Mouse (Mus musculus): ENCODE results near the gene Kctd14. TPM values are rescaled to one million over a fixed set of nuclear protein-coding genes. Genes with fewer than 3 reads are reported as not detected.

The Kctd14 gene
- polyA plus RNA-seq, 1 experiment from 2014 or later = 1.1 TPM

- H3K4me3 ChIP-seq = no peak overlapping the region
- no peak overlapping the region for H3K4me2 ChIP-seq
- no peak overlapping the region for H3K9ac ChIP-seq
- no peak overlapping the region for H3K27ac ChIP-seq
- WGBS = 84% methylated on average over 6 of the region's 6 CpGs
- ATAC-seq (ENCODE audit: low FRiP score) = no peak
- no peaks in the 10 kb centered on the region for H3K36me3 ChIP-seq
- H3K4me1 ChIP-seq (replicated peaks) = peaks cover 13% of the 10 kb centered on the region
- H3K27me3 ChIP-seq = 0 out of 2 replicates have a peak, but pooled peaks cover 13% of the 10 kb centered on the region
- H3K9me3 ChIP-seq = peaks cover 8% of the 10 kb centered on the region; the same call in 1 of the 2 replicates
Measured at GRCm38 (mm10) chr7:97452196-97452595, 1.1 kb downstream of the Kctd14 start.

- no peaks in the 10 kb centered on the region for H3K36me3 ChIP-seq
- H3K9me3 ChIP-seq = peaks cover 8% of the 10 kb centered on the region; the same call in 1 of the 2 replicates
- no peak for ATAC-seq (ENCODE audit: low FRiP score)
- H3K4me3 ChIP-seq = peak overlapping the region; percentile 23
- WGBS = 10% methylated on average over 27 of the region's 27 CpGs
- H3K4me1 ChIP-seq (replicated peaks) = peaks cover 10% of the 10 kb centered on the region
- H3K27ac ChIP-seq = no peak overlapping the region
- H3K9ac ChIP-seq = peak overlapping the region; percentile 21; the same call in 1 of the 2 replicates
- H3K4me2 ChIP-seq = peak overlapping the region; percentile 48
- H3K27me3 ChIP-seq = 0 out of 2 replicates have a peak, but pooled peaks cover 13% of the 10 kb centered on the region
Measured at GRCm38 (mm10) chr7:97453141-97453921, 2.2 kb downstream of the Kctd14 start.

GRCm38 (mm10) chr7:97454795-97455194 is 3.7 kb downstream of the Kctd14 start:
- Histone ChIP-seq H3K27ac (no peak overlapping the region), H3K9me3 (no peaks in the 10 kb centered on the region)

GRCm38 (mm10) chr7:97455577-97455976 is 4.5 kb downstream of the Kctd14 start:
- H3K9ac ChIP-seq = no peak overlapping the region
- H3K27me3 ChIP-seq = 0 out of 2 replicates have a peak, but pooled peaks cover 13% of the 10 kb centered on the region
- no peak overlapping the region for H3K4me2 ChIP-seq

More at GRCm38 (mm10) chr7:97454795-97455194, 3.7 kb downstream of the Kctd14 start:
- no peaks in the 10 kb centered on the region for H3K36me3 ChIP-seq
- ATAC-seq (ENCODE audit: low FRiP score) = no peak
- H3K9ac ChIP-seq = no peak overlapping the region
- H3K27me3 ChIP-seq = 0 out of 2 replicates have a peak, but pooled peaks cover 13% of the 10 kb centered on the region
- WGBS = 95% methylated on average over 10 of the region's 10 CpGs
- H3K4me2 ChIP-seq = no peak overlapping the region
- peaks cover 10% of the 10 kb centered on the region for H3K4me1 ChIP-seq (replicated peaks)
- no peak overlapping the region for H3K4me3 ChIP-seq

GRCm38 (mm10) chr7:97473001-97473400 is 21.9 kb downstream of the Kctd14 start:
- H3K9ac ChIP-seq = no peak overlapping the region
- H3K36me3 ChIP-seq = no peaks in the 10 kb centered on the region
- no peak overlapping the region for H3K27ac ChIP-seq
- H3K27me3 ChIP-seq = 0 out of 2 replicates have a peak, but pooled peaks cover 9% of the 10 kb centered on the region
- H3K9me3 ChIP-seq = no peaks in the 10 kb centered on the region
- WGBS = 89% methylated on average over 5 of the region's 5 CpGs
- ATAC-seq (ENCODE audit: low FRiP score) = no peak
- H3K4me2 ChIP-seq = no peak overlapping the region
- H3K4me3 ChIP-seq = no peak overlapping the region
- no peaks in the 10 kb centered on the region for H3K4me1 ChIP-seq (replicated peaks)

More at GRCm38 (mm10) chr7:97455577-97455976, 4.5 kb downstream of the Kctd14 start:
- no peak overlapping the region for H3K4me3 ChIP-seq
- WGBS = 82% methylated on average over 3 of the region's 3 CpGs
- no peaks in the 10 kb centered on the region for H3K9me3 ChIP-seq
- H3K4me1 ChIP-seq (replicated peaks) = peaks cover 10% of the 10 kb centered on the region
- no peak for ATAC-seq (ENCODE audit: low FRiP score)
- H3K27ac ChIP-seq = no peak overlapping the region
- H3K36me3 ChIP-seq = no peaks in the 10 kb centered on the region

GRCm38 (mm10) chr7:97479349-97479748 is 28.2 kb downstream of the Kctd14 start:
- H3K27ac ChIP-seq = no peak overlapping the region
- no peaks in the 10 kb centered on the region for H3K9me3 ChIP-seq
- H3K36me3 ChIP-seq = no peaks in the 10 kb centered on the region
- 69% methylated on average over 3 of the region's 3 CpGs for WGBS
- no peak overlapping the region for H3K9ac ChIP-seq
- H3K27me3 ChIP-seq = 0 out of 2 replicates have a peak, but pooled peaks cover 5% of the 10 kb centered on the region
- ATAC-seq (ENCODE audit: low FRiP score) = no peak
- H3K4me2 ChIP-seq = no peak overlapping the region
- H3K4me3 ChIP-seq = no peak overlapping the region
- H3K4me1 ChIP-seq (replicated peaks) = peaks cover 24% of the 10 kb centered on the region

- Histone ChIP-seq H3K4me3 (peak overlapping the region; percentile 69), H3K4me1 (replicated peaks) (peaks cover 24% of the 10 kb centered on the region), H3K27ac (no peak overlapping the region), H3K9ac (no peak overlapping the region), H3K36me3 (peaks cover 6% of the 10 kb centered on the region), H3K9me3 (no peaks in the 10 kb centered on the region), H3K4me2 (peak overlapping the region; percentile 90), H3K27me3 (0 out of 2 replicates have a peak, but pooled peaks cover 5% of the 10 kb centered on the region)
- WGBS = 36% methylated on average over 3 of the region's 3 CpGs
- ATAC-seq (ENCODE audit: low FRiP score) = peak; percentile 32
Measured at GRCm38 (mm10) chr7:97480290-97480689, 29.2 kb downstream of the Kctd14 start.

- ATAC-seq (ENCODE audit: low FRiP score) = peak; percentile 100
- Histone ChIP-seq H3K4me3 (peak within 1 kb of the TSS; percentile 69), H3K27ac (peak within 1 kb of the TSS; percentile 82), H3K9me3 (no peaks in the 10 kb centered on the region), H3K27me3 (0 out of 2 replicates have a peak, but pooled peaks cover 5% of the 10 kb centered on the region), H3K4me2 (peak within 1 kb of the TSS; percentile 90), H3K4me1 (replicated peaks) (peaks cover 24% of the 10 kb centered on the region), H3K9ac (peak within 1 kb of the TSS; percentile 76), H3K36me3 (peaks cover 12% of the 10 kb centered on the region)
- 0% methylated on average over 24 of the region's 24 CpGs for WGBS
Measured at GRCm38 (mm10) chr7:97480821-97481339, 29.8 kb downstream of the Kctd14 start, which contains the start of gene Ints4. Gene Ints4, plus strand, starts transcription at chr7:97480956.

GRCm38 (mm10) chr7:97483378-97483777 is 32.3 kb downstream of the Kctd14 start:
- ATAC-seq (ENCODE audit: low FRiP score) = no peak
- WGBS = 85% methylated on average over 2 of the region's 2 CpGs
- H3K4me2 ChIP-seq = no peak overlapping the region

GRCm38 (mm10) chr7:97491157-97491556 is 40.0 kb downstream of the Kctd14 start:
- H3K9ac ChIP-seq = no peak overlapping the region
- ATAC-seq (ENCODE audit: low FRiP score) = no peak
- no peaks in the 10 kb centered on the region for H3K9me3 ChIP-seq
- peaks cover 72% of the 10 kb centered on the region for H3K36me3 ChIP-seq
- 71% methylated on average over 3 of the region's 3 CpGs for WGBS
- no peak overlapping the region for H3K4me3 ChIP-seq
- no peaks in the 10 kb centered on the region for H3K4me1 ChIP-seq (replicated peaks)
- no peaks in the 10 kb centered on the region for H3K27me3 ChIP-seq
- H3K27ac ChIP-seq = no peak overlapping the region
- no peak overlapping the region for H3K4me2 ChIP-seq

More at GRCm38 (mm10) chr7:97483378-97483777, 32.3 kb downstream of the Kctd14 start:
- peaks cover 24% of the 10 kb centered on the region for H3K4me1 ChIP-seq (replicated peaks)
- no peaks in the 10 kb centered on the region for H3K9me3 ChIP-seq
- no peak overlapping the region; the same call in 1 of the 2 replicates for H3K9ac ChIP-seq
- no peaks in the 10 kb centered on the region for H3K27me3 ChIP-seq
- no peak overlapping the region for H3K27ac ChIP-seq
- H3K36me3 ChIP-seq = peaks cover 35% of the 10 kb centered on the region
- no peak overlapping the region for H3K4me3 ChIP-seq

GRCm38 (mm10) chr7:97492420-97492819 is 41.3 kb downstream of the Kctd14 start:
- Histone ChIP-seq H3K36me3 (peaks cover 61% of the 10 kb centered on the region), H3K4me2 (no peak overlapping the region), H3K27me3 (no peaks in the 10 kb centered on the region), H3K9me3 (no peaks in the 10 kb centered on the region), H3K4me3 (no peak overlapping the region), H3K27ac (no peak overlapping the region), H3K9ac (no peak overlapping the region), H3K4me1 (replicated peaks) (no peaks in the 10 kb centered on the region)
- no peak for ATAC-seq (ENCODE audit: low FRiP score)
- 86% methylated on average over 4 of the region's 4 CpGs for WGBS

GRCm38 (mm10) chr7:97495052-97495451 is 43.9 kb downstream of the Kctd14 start:
- Histone ChIP-seq H3K4me3 (no peak overlapping the region), H3K9me3 (no peaks in the 10 kb centered on the region), H3K27ac (no peak overlapping the region), H3K4me1 (replicated peaks) (no peaks in the 10 kb centered on the region), H3K27me3 (no peaks in the 10 kb centered on the region), H3K4me2 (no peak overlapping the region), H3K9ac (no peak overlapping the region), H3K36me3 (peaks cover 58% of the 10 kb centered on the region)
- no peak for ATAC-seq (ENCODE audit: low FRiP score)

All from hindbrain, embryonic 13.5 days (tissue).